Mouse (Mus musculus): ENCODE data around the gene Gba2.

- TF ChIP-seq CTCF (IDR thresholded peaks at IDR 0.05) (no peak), EP300 (IDR thresholded peaks at IDR 0.05) (no peak)
These were observed 7.2 kb downstream of the Gba2 start for GRCm38 (mm10) chr4:43571395-43572045.

All from lung, postnatal 0 days (tissue).